Mouse (Mus musculus): ENCODE measurements around the gene E330009J07Rik.
A peak's percentile ranks its signal among the peaks of the same experiment; 100 is the strongest.

E330009J07Rik gene

DNA sequence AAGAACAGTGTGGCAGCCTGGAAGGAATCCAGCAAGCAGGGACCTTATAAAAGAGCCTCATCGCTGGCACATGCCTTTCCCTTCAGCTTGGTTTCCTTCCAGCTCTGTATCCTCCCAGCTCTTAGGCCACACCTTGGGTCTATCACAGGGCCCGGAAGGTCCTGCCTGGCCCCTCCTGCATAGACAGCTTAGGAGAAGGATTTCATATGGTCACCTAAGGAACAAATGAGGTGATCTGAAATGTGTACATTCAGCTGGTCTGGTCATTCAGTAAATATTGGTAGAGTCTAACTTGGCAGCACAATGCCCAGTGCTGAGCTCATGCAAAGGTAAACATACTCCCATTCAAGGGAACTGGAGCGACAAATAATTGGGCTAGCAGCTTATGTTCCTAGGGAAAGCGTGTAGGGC is 6.4 kb downstream of the E330009J07Rik start:
- DNase-seq (ENCODE audit: low read depth, low spot score) = no peak

DNA sequence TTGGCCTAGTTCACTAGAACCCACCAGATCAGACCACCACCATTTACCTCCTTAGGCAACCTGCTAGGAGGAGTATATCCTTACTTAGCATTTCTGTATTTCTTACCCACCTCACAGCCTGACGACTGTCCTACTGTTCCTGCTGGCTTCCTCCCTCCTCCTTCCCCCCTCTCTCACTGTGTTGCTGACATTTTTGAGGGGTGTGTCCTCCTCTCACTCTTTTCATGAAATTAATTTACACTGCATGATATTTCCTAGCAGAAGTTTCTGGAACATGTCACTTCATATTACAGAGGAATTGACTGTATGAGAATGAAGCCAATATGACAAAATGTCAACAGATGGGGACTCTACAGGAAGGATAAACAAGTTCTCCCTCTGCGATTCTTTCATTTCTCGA is 7.2 kb downstream of the E330009J07Rik start:
- no peak for DNase-seq (ENCODE audit: low read depth, low spot score)

DNA sequence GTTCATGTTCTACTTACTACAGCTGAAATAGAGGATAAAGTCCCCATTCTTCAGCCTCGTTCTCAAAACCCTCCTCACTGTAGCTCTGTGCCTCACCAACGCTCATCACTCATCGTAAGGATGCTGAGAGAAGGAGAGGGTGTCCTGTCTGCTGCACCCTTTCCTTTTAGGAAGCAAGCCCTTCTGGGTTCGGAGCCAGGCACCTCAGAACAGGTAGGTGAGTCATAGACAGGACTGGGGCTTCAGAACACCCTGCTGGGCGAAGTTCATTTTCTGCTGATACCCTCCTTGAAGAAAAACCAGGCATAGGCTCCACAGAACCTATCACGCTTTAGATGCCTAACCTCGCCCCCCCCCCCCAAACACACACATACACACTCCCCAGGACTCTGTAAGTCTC is 8.5 kb downstream of the E330009J07Rik start:
- DNase-seq (ENCODE audit: low read depth, low spot score) = no peak

DNA sequence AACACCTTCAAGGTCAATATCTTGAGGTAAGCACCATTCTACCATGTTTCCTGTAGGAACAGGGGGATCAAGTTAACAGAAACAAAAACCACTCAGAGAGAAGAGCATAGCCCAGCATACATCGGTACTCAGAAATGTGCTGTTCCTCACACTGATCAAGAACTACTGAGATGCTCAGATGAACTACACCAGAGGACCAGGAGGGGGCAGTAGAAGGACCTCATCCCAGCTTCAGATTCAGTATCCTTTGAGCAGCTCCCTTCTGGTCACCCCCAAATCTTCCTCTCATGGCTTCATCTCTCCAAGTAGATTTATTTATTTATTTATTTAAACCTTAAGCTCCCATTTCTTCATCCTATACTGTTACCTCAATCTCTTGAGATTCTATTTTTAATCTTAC is 12.2 kb downstream of the E330009J07Rik start:
- no peak for DNase-seq (ENCODE audit: low read depth, low spot score)

DNA sequence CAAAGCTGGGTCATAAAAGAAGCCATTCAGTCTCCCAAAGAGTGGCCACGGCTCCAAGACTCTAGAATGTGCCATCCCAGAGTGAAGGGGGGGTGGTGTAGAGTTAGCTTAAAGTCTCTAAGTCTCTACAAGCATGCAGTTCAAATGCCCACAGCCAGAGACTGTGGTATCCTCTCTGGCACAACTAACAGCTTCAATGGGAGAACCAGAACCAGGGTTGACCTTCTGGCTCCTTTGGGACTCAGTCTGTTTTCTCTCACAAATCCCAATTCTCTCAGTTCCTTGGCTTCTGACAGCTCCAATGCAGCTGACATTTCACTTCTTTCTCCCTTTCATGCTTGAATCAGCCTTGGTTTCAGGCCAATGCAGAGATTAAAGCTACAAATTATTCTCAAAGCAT is 12.9 kb downstream of the E330009J07Rik start:
- no peak for DNase-seq (ENCODE audit: low read depth, low spot score)

DNA sequence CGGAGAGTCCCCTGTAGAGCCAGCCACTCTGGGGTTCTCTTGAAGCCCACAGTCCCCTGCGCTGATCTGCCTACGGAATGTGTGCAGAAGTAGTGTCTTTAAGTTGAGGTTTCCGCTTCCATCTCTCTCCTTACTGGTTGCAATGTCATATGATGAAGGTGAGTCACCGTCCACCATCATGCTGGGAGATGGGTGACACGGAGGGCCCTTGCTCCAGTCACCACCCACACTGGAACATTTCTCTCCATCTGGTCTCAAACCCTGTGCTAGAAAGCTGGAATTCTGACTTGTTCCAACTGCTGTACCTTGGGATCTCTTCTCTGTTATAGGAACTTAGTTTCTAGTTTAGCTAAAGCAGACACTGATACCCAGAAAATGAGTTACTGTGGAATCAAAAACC is 14.8 kb downstream of the E330009J07Rik start:
- DNase-seq (ENCODE audit: low read depth, low spot score) = no peak

DNA sequence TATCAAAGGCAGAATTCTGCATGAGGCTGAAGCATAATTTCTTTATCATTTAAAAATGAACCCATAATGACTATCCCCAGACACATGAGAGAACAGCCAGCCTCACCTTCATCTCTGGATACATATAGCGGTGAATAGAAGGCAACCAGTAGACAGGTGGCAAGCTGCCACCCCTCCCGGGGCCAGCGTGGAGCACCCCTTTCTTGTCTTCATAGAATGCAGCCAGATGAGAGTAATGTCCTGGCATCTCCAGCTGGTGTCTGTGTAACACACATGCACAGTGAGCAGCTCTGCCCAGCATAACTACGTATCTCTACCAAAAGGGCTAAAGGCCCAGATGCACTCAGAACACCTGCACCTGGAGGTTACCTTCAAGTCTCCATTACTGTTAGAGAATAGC is 17.5 kb downstream of the E330009J07Rik start:
- DNase-seq (ENCODE audit: low read depth, low spot score) = no peak

DNA sequence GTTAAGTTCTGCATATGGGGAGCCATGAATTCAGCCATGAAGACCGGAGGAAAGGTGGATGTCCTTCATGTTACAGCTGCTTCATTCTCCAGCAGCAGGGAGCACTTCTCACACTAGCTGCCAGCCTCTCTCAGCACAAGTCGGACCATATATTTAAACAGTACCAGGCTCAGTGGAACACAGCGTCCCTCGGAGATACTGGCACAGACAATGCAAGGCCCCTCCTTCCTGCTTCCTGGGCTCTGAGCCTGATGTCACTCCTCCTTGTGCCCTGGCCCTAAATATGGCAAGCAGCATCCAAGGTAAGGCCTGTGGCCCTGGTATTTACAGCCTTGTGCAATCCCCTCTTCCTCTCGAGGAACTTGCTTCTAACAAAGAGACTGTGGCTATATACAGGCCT is 20.1 kb downstream of the E330009J07Rik start:
- no peak for DNase-seq (ENCODE audit: low read depth, low spot score)

DNA sequence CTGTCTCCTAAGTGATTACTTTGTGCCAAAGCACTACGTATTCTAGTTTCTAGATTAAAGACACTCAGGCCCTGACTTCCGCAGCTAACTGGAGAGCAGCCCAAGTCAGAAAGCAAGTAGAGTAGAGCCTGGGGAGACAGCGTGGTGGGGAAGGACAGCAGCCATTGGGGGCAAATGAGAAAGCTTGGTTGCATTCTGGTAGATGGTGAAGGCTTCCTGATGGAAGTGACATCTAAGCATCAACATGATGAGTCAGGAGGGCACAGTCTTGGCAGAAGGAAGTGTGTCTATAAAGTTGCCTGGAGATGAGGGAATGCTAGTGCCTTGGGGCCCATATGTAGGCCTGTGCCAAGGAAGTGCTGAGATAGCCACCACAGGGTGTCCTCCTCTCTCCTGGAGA is 22.4 kb downstream of the E330009J07Rik start:
- no peak for DNase-seq (ENCODE audit: low read depth, low spot score)

DNA sequence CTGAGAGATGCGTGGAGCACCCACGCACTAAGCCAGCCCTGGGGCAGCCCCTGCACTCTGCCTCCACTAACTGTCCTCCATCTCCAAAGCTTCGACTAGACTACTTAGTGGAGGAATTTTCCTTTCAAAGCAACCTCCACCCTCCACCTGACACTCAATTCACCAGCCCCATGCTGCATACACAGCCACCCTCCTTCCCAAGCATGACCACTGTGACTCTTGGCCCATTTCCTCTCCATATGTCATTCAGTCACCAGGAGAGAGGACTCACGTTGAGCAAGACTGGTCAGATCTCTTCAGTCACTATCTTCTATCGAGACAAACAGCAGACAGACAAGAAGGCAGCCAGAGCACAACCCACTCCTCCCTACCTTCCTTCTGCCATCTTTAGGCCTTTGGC is 22.9 kb downstream of the E330009J07Rik start:
- no peak for DNase-seq (ENCODE audit: low read depth, low spot score)

DNA sequence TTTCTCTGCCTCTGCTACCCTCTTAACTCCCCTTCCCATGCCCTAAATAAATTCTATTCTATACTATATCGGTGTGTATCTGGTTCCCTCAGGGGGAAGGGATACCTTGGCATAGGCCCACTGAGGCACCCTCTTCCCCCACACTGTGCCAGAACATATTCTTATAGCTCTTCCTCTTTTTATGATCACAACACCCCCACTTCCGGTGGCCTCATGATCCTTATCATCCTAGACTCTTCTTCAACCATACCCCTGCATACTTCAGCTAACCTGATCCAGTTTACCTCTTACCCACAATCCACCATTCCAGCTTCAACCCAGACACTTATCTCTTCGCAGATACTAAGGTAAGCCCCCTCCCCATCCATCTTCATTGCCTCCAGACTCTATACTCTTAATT is 24.9 kb downstream of the E330009J07Rik start:
- DNase-seq (ENCODE audit: low read depth, low spot score) = no peak

DNA sequence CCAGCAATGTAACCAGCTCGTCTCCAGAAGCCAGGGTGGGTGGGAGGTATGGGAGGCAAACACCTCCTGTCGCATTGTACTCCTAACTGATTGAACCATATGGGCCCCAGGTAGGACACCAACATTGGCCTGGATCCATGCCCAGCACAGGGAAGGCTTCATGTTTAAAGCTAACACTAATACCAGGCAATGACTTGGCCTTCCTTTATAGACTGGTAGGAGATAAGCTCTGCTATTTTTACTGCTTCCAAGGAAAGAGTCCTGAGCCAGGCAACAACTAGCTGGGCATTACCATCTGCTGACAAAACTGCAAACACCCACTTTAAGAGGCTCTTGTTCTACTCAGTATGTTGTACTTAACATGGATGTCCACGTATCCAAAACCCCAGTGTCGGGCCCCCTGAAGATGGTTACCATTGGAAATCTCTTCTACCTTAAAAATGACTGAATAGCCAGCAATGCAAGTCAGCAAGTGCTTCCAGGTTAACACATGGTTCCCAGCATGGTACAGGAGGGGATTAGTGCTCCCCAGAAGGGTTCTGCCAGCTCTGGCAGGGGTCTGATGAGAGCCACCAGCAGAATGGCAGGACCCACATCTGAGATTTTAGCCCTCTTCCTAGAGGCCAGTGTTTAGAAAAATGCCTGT is 32.2 kb downstream of the E330009J07Rik start:
- no peak for DNase-seq (ENCODE audit: low read depth, low spot score)

DNA sequence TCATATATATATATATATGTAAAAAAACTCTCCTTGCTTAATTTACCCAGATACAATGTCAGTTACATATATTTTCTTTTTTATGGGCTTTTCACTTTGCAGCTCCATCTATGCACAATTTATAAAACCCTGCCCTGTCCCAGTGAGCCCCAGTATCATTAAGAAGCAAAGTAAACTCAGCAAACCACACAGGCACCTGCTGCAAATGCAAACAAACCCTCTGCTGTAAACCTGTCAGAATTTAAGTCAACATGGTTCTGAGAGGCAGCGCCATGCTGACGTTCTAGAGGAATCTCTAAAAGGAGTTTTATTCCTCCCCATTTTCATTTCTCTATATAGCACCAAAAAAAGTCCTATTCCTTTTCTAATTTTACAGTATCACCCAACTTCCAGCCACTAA is 33.9 kb downstream of the E330009J07Rik start:
- DNase-seq (ENCODE audit: low read depth, low spot score) = no peak

DNA sequence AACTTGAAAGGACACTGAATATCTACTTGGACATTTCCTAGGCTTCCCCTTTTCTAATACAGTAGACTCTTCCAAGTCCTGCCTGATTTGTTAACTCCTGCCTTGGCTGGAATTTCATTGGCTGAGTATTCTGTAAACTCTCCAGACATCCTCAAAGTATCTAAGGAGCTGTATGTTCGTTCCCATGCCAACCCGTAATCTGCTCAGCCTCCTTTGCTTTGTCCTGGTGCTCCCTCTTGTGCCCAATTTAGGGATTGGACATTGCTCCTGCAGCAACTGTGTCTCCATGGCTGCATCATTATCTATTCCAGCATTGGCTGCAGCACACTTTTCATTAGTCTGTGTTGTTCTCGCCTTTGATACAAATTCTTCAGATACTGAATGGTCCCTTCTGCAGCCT is 42.7 kb downstream of the E330009J07Rik start:
- DNase-seq (ENCODE audit: low read depth, low spot score) = peak; percentile 47

DNA sequence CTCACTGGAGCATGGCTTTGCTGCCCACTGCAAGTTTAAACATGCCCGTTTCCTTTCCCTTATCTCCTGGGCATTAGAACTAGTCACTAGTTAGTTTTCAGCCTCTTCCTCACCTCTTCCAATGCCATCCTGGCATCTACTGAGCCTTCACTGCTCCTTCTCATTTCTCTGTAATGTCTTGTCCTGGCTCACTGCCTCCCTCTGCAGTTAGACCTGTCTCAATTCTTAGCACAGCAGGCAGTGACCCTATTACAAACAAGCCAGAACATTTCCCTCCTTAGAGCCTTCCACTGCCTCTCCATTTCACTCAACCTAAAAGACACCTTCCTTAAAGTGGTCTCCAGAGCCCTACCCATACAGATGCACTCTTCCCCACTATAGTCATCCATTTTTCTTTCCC is 45.0 kb downstream of the E330009J07Rik start:
- no peak for DNase-seq (ENCODE audit: low read depth, low spot score)

DNA sequence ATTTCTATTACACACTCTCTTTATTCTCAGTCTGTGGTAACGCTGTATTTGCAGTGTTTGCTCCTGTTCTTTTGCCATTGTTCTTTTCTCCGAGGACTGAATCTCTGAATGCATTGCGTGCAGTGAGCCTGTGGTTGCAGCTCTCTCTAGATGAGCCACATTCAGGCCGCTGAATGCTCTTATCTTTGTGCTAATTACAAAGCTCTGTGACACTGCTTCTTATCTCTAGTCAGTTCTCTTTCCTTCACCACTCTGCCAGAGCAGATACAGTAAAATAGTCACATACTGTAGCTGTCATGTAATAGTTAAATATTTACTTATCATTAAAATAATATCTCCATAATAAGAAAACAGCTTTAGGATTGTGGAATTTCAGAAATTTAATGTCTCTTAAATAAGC is 47.3 kb downstream of the E330009J07Rik start:
- no peak for DNase-seq (ENCODE audit: low read depth, low spot score)

DNA sequence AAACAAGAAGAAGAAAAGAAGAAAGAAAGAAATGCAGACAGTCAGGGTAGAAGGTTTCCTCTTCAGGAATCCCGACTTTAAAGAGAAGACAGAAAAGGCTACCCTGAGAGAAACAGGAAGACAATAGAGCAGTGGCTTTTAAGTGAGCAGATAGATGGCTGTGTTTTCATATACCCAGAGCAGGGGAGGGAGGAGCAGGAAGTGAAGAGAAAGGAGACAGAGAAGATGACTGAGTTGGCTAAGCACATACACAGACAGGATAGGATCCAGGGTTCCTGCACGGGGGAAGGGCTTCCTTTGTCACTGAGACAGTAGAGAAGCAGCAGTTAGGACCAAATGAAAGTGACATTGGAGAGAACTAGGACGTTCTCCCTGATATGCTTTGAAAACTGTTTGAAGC is 50.3 kb downstream of the E330009J07Rik start:
- DNase-seq (ENCODE audit: low read depth, low spot score) = no peak

DNA sequence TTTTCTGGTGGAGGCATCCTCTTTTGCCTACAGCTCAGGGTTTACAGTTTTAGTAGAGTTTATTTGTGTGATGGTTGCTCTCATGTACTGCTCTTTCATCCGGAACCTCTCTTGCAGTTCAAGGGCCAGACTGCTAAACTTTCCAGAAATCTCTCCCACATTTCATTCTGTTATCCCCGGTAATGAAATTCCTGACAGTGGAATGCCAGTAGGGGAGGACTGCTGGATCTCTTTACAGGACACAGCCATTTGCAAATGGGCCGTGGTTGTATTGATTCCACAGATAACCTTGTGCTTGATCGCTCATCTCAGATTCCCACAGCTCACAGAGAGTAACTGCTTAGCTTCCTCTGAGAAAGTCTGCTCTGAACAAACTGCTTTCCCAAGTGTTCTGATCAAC is 54.0 kb downstream of the E330009J07Rik start:
- DNase-seq (ENCODE audit: low read depth, low spot score) = no peak

DNA sequence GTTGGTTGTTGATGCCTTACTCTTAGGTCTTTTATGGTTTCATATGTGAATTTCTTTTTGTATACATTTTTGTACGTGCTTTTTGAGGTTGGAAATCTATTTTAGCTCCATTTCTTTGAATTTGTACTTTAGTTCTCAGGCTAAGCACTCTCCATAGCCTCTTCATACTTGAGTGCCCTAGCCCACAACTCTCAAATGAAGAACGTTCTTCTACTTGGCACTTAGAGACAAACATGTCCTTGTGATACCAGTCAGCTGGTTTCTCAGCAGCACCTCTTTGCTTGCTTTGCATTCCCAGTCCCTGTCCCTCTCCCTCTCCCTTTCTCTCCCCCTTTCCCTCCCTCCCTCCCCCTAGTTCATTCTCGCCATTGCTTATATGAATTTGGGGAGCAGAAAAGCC is 55.8 kb downstream of the E330009J07Rik start:
- no peak for DNase-seq (ENCODE audit: low read depth, low spot score)

DNA sequence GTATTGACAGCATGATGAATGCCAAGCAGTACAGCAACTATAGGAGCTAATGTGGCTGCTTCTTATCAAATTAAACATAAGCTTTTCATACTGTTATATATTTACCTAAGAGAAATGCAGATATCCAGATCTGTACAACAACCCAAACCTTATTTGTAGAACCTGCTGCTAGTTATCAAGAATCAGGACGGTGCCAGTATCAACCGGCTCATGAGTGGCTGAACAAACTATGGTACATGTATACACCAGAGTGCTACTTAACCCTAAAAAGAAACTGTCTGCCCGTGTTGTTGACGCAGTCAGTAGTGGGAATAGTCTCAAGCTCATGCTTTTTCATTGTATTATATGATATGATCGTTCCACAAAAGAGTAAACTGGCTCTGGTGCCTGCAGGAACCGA is 64.9 kb downstream of the E330009J07Rik start:
- DNase-seq (ENCODE audit: low read depth, low spot score) = no peak

DNA sequence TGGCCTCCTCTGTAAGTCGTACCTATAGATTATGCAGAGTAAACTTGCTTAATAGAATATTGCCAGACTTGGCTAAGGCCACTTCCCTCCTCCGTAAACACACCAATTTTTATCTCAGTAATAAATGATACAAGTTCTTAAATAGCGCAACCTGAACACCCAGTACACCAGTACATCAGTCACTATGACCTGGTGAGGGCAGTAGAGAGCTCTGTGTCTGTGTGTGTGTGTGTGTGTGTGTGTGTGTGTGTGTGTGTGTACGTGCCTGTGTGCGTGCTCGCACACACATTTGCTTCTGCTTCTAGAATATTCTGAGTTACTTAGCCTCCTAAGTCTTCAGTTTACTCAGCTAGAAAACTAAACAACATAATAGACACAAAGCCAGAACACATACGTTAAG is 82.6 kb downstream of the E330009J07Rik start:
- DNase-seq (ENCODE audit: low read depth, low spot score) = no peak

Data from retina, adult 2 months (tissue).